Mouse (Mus musculus) E14TG2a.4 (cell line): ENCODE data around the gene Pgrmc2.

Experiments
- H3K27me3 ChIP-seq: 2 replicates; pipeline ENCODE4 v1.6.1; 2014; ENCODE audit warnings: low read length, control low read depth; ENCODE audit not compliant: insufficient read depth
- H3K36me3 ChIP-seq: 2 replicates; pipeline ENCODE4 v1.6.1; 2014; ENCODE audit warnings: low read length, control low read depth; ENCODE audit not compliant: insufficient read depth
- H3K4me1 ChIP-seq: replicated peaks from 2 replicates; pipeline ENCODE4 v1.6.1; 2014; ENCODE audit warnings: low read depth, low read length, control low read depth
- H3K4me3 ChIP-seq: replicated peaks from 2 replicates; pipeline ENCODE4 v1.5.1; 2014; ENCODE audit warnings: mild to moderate bottlenecking, low read length
- H3K9me3 ChIP-seq: 2 replicates; pipeline ENCODE4 v1.6.1; 2014; ENCODE audit warnings: low read length, control low read depth
- CTCF ChIP-seq: conservative IDR thresholded peaks from 2 replicates; pipeline ENCODE4 v1.5.1; 2014; ENCODE audit warnings: low read length
- NANOG ChIP-seq: IDR thresholded peaks from 2 replicates; pipeline ENCODE4 v1.6.1; 2014; ENCODE audit warnings: borderline replicate concordance, low read length, mixed read lengths
- POU5F1 ChIP-seq: IDR thresholded peaks from 2 replicates; pipeline ENCODE4 v1.6.1; 2014; ENCODE audit warnings: low read length, borderline replicate concordance

The Pgrmc2 gene

GRCm38 (mm10) chr3:41038297-41038916 is 44.4 kb downstream of the Pgrmc2 start:
- no peak for TF ChIP-seq NANOG
- no peak for TF ChIP-seq POU5F1
- TF ChIP-seq CTCF, result no peak
- H3K36me3 ChIP-seq, result no peaks in the 10 kb centered on the region
- peaks cover 9% of the 10 kb centered on the region for H3K4me1 ChIP-seq
- no peaks in the 10 kb centered on the region for H3K27me3 ChIP-seq
- H3K4me3 ChIP-seq, result no peak overlapping the region
- no peaks in the 10 kb centered on the region; the same call in 1 of the 2 replicates for H3K9me3 ChIP-seq

DNA sequence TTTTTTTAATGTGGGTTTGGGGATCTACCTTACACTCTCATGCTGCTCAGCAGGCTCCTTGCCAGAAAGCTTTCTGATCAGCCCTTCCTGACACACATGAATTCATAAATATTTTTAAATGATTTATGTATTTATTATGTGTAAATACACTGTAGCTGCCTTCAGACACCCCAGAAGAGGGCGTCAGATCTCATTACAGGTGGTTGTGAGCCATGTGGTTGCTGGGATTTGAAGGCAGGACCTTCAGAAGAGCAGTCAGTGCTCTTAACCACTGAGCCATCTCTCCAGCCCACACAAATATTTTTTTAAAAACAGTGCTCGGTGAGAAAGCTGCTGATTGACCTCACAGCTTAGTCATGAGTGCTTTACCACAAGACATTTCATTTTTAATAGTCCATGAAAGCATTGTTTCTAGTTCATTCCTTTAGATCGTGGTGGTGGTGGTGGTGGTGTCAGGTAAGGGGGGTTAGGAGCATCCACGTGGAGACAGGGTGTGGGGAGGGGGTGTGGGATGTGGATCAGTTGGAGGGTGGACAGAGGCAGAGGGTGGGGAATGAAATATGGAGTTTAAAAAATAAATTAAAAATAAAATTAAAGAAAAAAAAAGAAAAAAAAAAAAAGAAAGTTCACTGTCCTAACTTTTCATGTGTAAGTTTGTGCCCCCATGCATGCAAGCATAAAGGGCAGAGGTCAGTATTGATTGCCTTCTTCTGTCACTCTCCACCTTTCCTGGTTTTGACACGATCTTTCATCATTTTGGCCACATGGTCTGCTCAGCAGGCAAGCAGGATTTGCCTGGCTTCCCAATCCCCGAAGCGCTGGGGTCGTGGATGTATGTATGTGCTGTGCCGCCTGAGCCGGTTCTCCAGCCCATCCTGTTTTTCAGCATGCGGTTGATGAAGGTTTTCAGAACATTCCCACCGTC is 51.3 kb downstream of the Pgrmc2 start:
- no peaks in the 10 kb centered on the region for H3K9me3 ChIP-seq
- H3K27me3 ChIP-seq, result no peaks in the 10 kb centered on the region
- no peak overlapping the region for H3K4me3 ChIP-seq
- H3K36me3 ChIP-seq, result no peaks in the 10 kb centered on the region
- TF ChIP-seq POU5F1, result no peak
- no peak for TF ChIP-seq NANOG
- no peak for TF ChIP-seq CTCF
- no peaks in the 10 kb centered on the region for H3K4me1 ChIP-seq

- Histone ChIP-seq H3K9me3 (no peaks in the 10 kb centered on the region), H3K36me3 (no peaks in the 10 kb centered on the region), H3K27me3 (no peaks in the 10 kb centered on the region), H3K4me3 (no peak overlapping the region), H3K4me1 (no peaks in the 10 kb centered on the region)
- no peak for TF ChIP-seq POU5F1
- TF ChIP-seq NANOG, result no peak
- no peak for TF ChIP-seq CTCF
Observed at GRCm38 (mm10) chr3:41030705-41031104, 52.1 kb downstream of the Pgrmc2 start.

DNA sequence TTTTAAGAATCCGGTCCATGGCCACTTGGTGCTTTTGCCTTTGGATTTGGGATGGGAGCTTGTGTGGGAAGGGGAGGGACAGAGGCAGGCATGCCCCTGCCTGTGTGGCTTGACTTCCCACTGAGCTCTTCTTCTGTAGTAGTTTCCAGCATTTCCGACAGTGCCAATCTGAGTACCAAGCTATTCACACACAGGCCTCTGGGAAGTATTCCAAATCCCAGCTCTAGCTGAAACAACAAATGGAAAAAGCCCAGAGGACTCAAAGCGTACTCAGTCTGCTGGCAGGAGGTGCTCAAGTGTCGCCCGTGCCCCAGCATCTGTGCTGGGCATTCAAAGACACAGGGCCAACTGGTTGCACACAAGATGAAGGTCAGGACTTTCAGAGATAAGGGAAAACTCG is 60.9 kb downstream of the Pgrmc2 start:
- no peak overlapping the region for H3K4me3 ChIP-seq
- no peaks in the 10 kb centered on the region for H3K36me3 ChIP-seq
- peaks cover 14% of the 10 kb centered on the region for H3K4me1 ChIP-seq
- no peaks in the 10 kb centered on the region for H3K27me3 ChIP-seq
- H3K9me3 ChIP-seq, result no peaks in the 10 kb centered on the region
- TF ChIP-seq CTCF (no peak), POU5F1 (no peak), NANOG (no peak)

- Histone ChIP-seq H3K36me3 (no peaks in the 10 kb centered on the region), H3K27me3 (no peaks in the 10 kb centered on the region), H3K4me3 (no peak overlapping the region), H3K9me3 (no peaks in the 10 kb centered on the region), H3K4me1 (peaks cover 14% of the 10 kb centered on the region)
- no peak for TF ChIP-seq CTCF
- no peak for TF ChIP-seq NANOG
- no peak for TF ChIP-seq POU5F1
Observed at GRCm38 (mm10) chr3:41020687-41021086, 62.2 kb downstream of the Pgrmc2 start.

DNA sequence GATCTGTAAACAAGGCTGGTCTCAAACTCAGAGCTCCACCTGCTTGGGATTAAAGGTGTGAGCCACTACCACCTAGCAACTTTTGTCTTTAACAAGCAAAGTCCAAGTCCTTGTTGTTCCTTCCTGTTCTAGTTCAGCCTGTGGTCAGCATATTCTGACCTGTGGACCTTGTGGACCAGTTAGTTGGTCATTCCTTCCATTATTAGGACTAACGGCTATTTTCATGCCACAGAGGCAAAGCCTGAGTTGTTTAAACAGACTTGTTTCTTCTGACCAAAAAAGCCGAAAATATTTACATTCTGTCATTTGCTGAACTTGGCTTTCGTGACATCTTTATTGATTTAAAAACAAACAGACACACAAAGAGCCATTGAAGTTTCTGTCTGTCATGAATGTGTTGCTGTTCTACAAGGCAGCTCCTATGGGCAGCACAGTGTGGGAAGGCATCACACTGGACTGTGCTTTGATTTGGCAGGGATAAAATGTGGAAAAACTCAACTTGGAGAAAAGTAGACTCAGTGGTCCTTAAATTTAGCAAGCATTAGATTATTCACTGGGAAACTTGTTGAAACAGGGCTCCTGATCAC is 64.7 kb downstream of the Pgrmc2 start:
- Histone ChIP-seq H3K4me1 (peaks cover 17% of the 10 kb centered on the region), H3K9me3 (no peaks in the 10 kb centered on the region), H3K4me3 (no peak overlapping the region), H3K36me3 (no peaks in the 10 kb centered on the region), H3K27me3 (no peaks in the 10 kb centered on the region)
- TF ChIP-seq NANOG (no peak), POU5F1 (no peak), CTCF (no peak)
